Mouse (Mus musculus): ENCODE data around the gene 4921509C19Rik. TPM values are rescaled to one million over a fixed set of nuclear protein-coding genes. Genes with fewer than 3 reads are reported as not detected.

4921509C19Rik gene
- polyA plus RNA-seq, 1 experiment: not detected

Other genes with a start within 250 kb of the 4921509C19Rik start
- gene Nsfl1c, start 18.0 kb upstream of the 4921509C19Rik start, polyA plus RNA-seq (2011; ENCODE audit: insufficient read depth, insufficient read length, low read depth, missing spikeins): 136 and 137 TPM in 2 replicates
- 363 and 374 TPM in 2 replicates for gene Fkbp1a, start 66.3 kb upstream of the 4921509C19Rik start, polyA plus RNA-seq (2011; ENCODE audit: insufficient read depth, insufficient read length, low read depth, missing spikeins)
- gene Sdcbp2, start 96.5 kb upstream of the 4921509C19Rik start, polyA plus RNA-seq (2011; ENCODE audit: insufficient read depth, insufficient read length, low read depth, missing spikeins): 1.1 and 2.6 TPM in 2 replicates
- 0.88 and 1.5 TPM in 2 replicates for gene Snph, start 156.4 kb upstream of the 4921509C19Rik start, polyA plus RNA-seq (2011; ENCODE audit: insufficient read depth, insufficient read length, low read depth, missing spikeins)
- gene Rad21l, start 192.4 kb upstream of the 4921509C19Rik start, polyA plus RNA-seq (2011; ENCODE audit: insufficient read depth, insufficient read length, low read depth, missing spikeins): 0.41 TPM in 1 of 2 replicates, not detected in the other
- not detected in 2 replicates for gene Tmem74b, start 225.9 kb upstream of the 4921509C19Rik start, polyA plus RNA-seq (2011; ENCODE audit: insufficient read depth, insufficient read length, low read depth, missing spikeins)